Mouse (Mus musculus): ENCODE data around the gene Cep72. TPM values are rescaled to one million over a fixed set of nuclear protein-coding genes. Genes with fewer than 3 reads are reported as not detected.

Cep72 gene
- total and polyA plus RNA-seq, 3 experiments = 7.3 to 15.1 (median 9.3) TPM

DNA sequence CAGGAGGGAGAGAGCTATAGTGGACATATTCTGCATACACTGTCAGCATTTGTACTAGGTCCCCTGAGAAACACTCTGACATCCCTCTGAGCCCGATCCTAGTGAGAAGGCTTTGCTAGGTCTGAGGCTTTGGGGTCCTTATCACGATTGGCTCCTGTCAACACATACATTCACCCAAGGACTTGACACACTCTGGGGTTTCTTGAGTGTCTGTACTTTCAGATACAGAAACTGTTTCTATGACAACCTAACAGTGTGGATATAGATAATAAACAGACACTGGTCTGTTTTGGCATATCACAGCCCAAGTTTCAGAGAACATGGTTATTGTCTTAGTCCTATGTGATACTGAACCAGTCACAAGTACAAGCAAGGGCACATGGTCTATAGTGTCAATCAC, 71.3 kb downstream of the Cep72 start:
- no peak overlapping the region for H3K9ac ChIP-seq (ENCODE audit: insufficient read depth, low read depth)
- TF ChIP-seq USF1 (IDR thresholded peaks at IDR 0.05; ENCODE audit: low read depth, low read length) (no peak), POLR2AphosphoS2 (IDR thresholded peaks at IDR 0.05; ENCODE audit: low read depth, low read length) (no peak), MEF2A (IDR thresholded peaks at IDR 0.05; ENCODE audit: borderline replicate concordance, low read depth, low read length) (no peak), SMC3 (IDR thresholded peaks at IDR 0.05; ENCODE audit: low read depth, low read length) (no peak), JUN (IDR thresholded peaks at IDR 0.05; ENCODE audit: insufficient read depth, low read depth, low read length) (no peak)
- no peaks in the 10 kb centered on the region for H3K36me3 ChIP-seq (replicated peaks in 1 of 2; ENCODE audit: control insufficient read depth in 1 of 2, insufficient read depth in 1 of 2, low read length in 1 of 2)
- H3K27me3 ChIP-seq (replicated peaks) = no peaks in the 10 kb centered on the region
- H3K4me3 ChIP-seq (replicated peaks in 1 of 3; ENCODE audit: low read depth in 2 of 3, low read length in 2 of 3, poor library complexity in 1 of 3) = no peak overlapping the region
- H3K9me3 ChIP-seq (replicated peaks; ENCODE audit: low read length) = no peaks in the 10 kb centered on the region
- no peaks in the 10 kb centered on the region for H3K79me2 ChIP-seq (replicated peaks; ENCODE audit: control insufficient read depth, extremely low read depth, insufficient read depth, poor library complexity, severe bottlenecking)
- H3K27ac ChIP-seq (ENCODE audit: insufficient read depth, low read depth) = no peak overlapping the region
- 0 out of 4 replicates have a peak, but pooled peaks cover 0 to 3% of the 10 kb centered on the region in 2 experiments for H3K4me1 ChIP-seq (ENCODE audit: control insufficient read depth in 1 of 2, insufficient read depth in 2 of 2)
- H3K4me2 ChIP-seq (ENCODE audit: insufficient read depth, low read depth, poor library complexity, severe bottlenecking) = no peak overlapping the region
- dilution Hi-C loops (cut with MboI; ENCODE audit: extremely low pct_ligation_motif_present, extremely low pct_unique_long_range_greater_than_20kb, low sequenced_read_pairs) (no loop called here), in situ Hi-C loops (cut with MboI; ENCODE audit: low pct_ligation_motif_present, low pct_unique_long_range_greater_than_20kb, low sequenced_read_pairs) (no loop called here)
- DNase-seq (ENCODE audit: extremely low read depth) = no peak

GRCm38 (mm10) chr13:73990325-73990724, 71.8 kb downstream of the Cep72 start:
- no peak overlapping the region for H3K27ac ChIP-seq (ENCODE audit: insufficient read depth, low read depth)
- H3K4me2 ChIP-seq (ENCODE audit: insufficient read depth, low read depth, poor library complexity, severe bottlenecking) = no peak overlapping the region
- in situ Hi-C loops (cut with MboI; ENCODE audit: low pct_ligation_motif_present, low pct_unique_long_range_greater_than_20kb, low sequenced_read_pairs) = no loop called here
- no peak overlapping the region for H3K9ac ChIP-seq (ENCODE audit: insufficient read depth, low read depth)
- dilution Hi-C loops (cut with MboI; ENCODE audit: extremely low pct_ligation_motif_present, extremely low pct_unique_long_range_greater_than_20kb, low sequenced_read_pairs) = no loop called here
- H3K4me1 ChIP-seq (ENCODE audit: control insufficient read depth in 1 of 2, insufficient read depth in 2 of 2) = 0 out of 4 replicates have a peak, but pooled peaks cover 0 to 3% of the 10 kb centered on the region in 2 experiments
- TF ChIP-seq CHD2 (IDR thresholded peaks at IDR 0.05; ENCODE audit: low read length) (no peak), NELFE (IDR thresholded peaks at IDR 0.05; ENCODE audit: low read depth, low read length) (no peak), USF2 (conservative IDR thresholded peaks at IDR 0.05; ENCODE audit: low read depth, low read length) (no peak), ELF1 (IDR thresholded peaks at IDR 0.05; ENCODE audit: low read depth, low read length) (no peak), POLR2A (IDR thresholded peaks at IDR 0.05; ENCODE audit: low read depth, low read length) (no peak), ZC3H11A (IDR thresholded peaks at IDR 0.05; ENCODE audit: low read depth, low read length) (no peak), PAX5 (IDR thresholded peaks at IDR 0.05; ENCODE audit: low read length) (no peak), ETS1 (conservative IDR thresholded peaks at IDR 0.05; ENCODE audit: low read depth, low read length) (no peak), JUND (conservative IDR thresholded peaks at IDR 0.05; ENCODE audit: low read depth, low read length) (no peak), SMC3 (IDR thresholded peaks at IDR 0.05; ENCODE audit: low read depth, low read length) (no peak), GABPA (IDR thresholded peaks at IDR 0.05; ENCODE audit: insufficient replicate concordance, low read depth, low read length) (no peak)
- H3K36me3 ChIP-seq (replicated peaks in 1 of 2; ENCODE audit: control insufficient read depth in 1 of 2, insufficient read depth in 1 of 2, low read length in 1 of 2) = no peaks in the 10 kb centered on the region
- no peak overlapping the region for H3K4me3 ChIP-seq (replicated peaks in 1 of 3; ENCODE audit: low read depth in 2 of 3, low read length in 2 of 3, poor library complexity in 1 of 3)
- no peaks in the 10 kb centered on the region for H3K27me3 ChIP-seq (replicated peaks)
- no peaks in the 10 kb centered on the region for H3K9me3 ChIP-seq (replicated peaks; ENCODE audit: low read length)
- no peaks in the 10 kb centered on the region for H3K79me2 ChIP-seq (replicated peaks; ENCODE audit: control insufficient read depth, extremely low read depth, insufficient read depth, poor library complexity, severe bottlenecking)
- DNase-seq (ENCODE audit: extremely low read depth) = no peak

Other genes starting within 250 kb of the Cep72 start
- gene Nkd2, start 214.7 kb downstream of the Cep72 start, total RNA-seq (2012; rRNA removed) = not detected in 2 replicates
- gene Nkd2, start 214.7 kb downstream of the Cep72 start, total RNA-seq (2014; rRNA removed) = not detected in 2 replicates
- gene Nkd2, start 214.7 kb downstream of the Cep72 start, polyA plus RNA-seq (2012; ENCODE audit: insufficient read length, low read depth) = not detected in 2 replicates
- gene Trip13, start 124.5 kb downstream of the Cep72 start, total RNA-seq (2012; rRNA removed) = 42.3 and 55.6 TPM in 2 replicates
- 94.5 and 100 TPM in 2 replicates for gene Trip13, start 124.5 kb downstream of the Cep72 start, total RNA-seq (2014; rRNA removed)
- gene Trip13, start 124.5 kb downstream of the Cep72 start, polyA plus RNA-seq (2012; ENCODE audit: insufficient read length, low read depth) = 87.0 and 93.2 TPM in 2 replicates
- gene Brd9, start 124.5 kb downstream of the Cep72 start, total RNA-seq (2012; rRNA removed) = 28.0 and 30.6 TPM in 2 replicates
- 32.5 and 38.7 TPM in 2 replicates for gene Brd9, start 124.5 kb downstream of the Cep72 start, total RNA-seq (2014; rRNA removed)
- gene Brd9, start 124.5 kb downstream of the Cep72 start, polyA plus RNA-seq (2012; ENCODE audit: insufficient read length, low read depth) = 43.4 and 62.0 TPM in 2 replicates
- gene Zdhhc11, start 98.4 kb downstream of the Cep72 start, total RNA-seq (2012; rRNA removed) = not detected in 2 replicates
- not detected in 2 replicates for gene Zdhhc11, start 98.4 kb downstream of the Cep72 start, total RNA-seq (2014; rRNA removed)
- gene Zdhhc11, start 98.4 kb downstream of the Cep72 start, polyA plus RNA-seq (2012; ENCODE audit: insufficient read length, low read depth) = not detected in 2 replicates
- 0.04 and 0.08 TPM in 2 replicates for gene Tppp, start 52.9 kb downstream of the Cep72 start, total RNA-seq (2012; rRNA removed)
- gene Tppp, start 52.9 kb downstream of the Cep72 start, total RNA-seq (2014; rRNA removed) = 0.05 and 0.11 TPM in 2 replicates
- not detected in 2 replicates for gene Tppp, start 52.9 kb downstream of the Cep72 start, polyA plus RNA-seq (2012; ENCODE audit: insufficient read length, low read depth)
- gene Slc9a3, start 59.2 kb upstream of the Cep72 start, total RNA-seq (2012; rRNA removed) = not detected in 2 replicates
- not detected in 2 replicates for gene Slc9a3, start 59.2 kb upstream of the Cep72 start, total RNA-seq (2014; rRNA removed)
- gene Slc9a3, start 59.2 kb upstream of the Cep72 start, polyA plus RNA-seq (2012; ENCODE audit: insufficient read length, low read depth) = not detected in 2 replicates
- 23.3 and 27.7 TPM in 2 replicates for gene Exoc3, start 146.4 kb upstream of the Cep72 start, total RNA-seq (2012; rRNA removed)
- gene Exoc3, start 146.4 kb upstream of the Cep72 start, total RNA-seq (2014; rRNA removed) = 26.5 and 27.3 TPM in 2 replicates
- 28.9 and 40.1 TPM in 2 replicates for gene Exoc3, start 146.4 kb upstream of the Cep72 start, polyA plus RNA-seq (2012; ENCODE audit: insufficient read length, low read depth)
- gene Ahrr, start 230.0 kb upstream of the Cep72 start, total RNA-seq (2012; rRNA removed) = 0.84 and 1.0 TPM in 2 replicates
- 1.0 and 1.2 TPM in 2 replicates for gene Ahrr, start 230.0 kb upstream of the Cep72 start, total RNA-seq (2014; rRNA removed)
- gene Ahrr, start 230.0 kb upstream of the Cep72 start, polyA plus RNA-seq (2012; ENCODE audit: insufficient read length, low read depth) = 0.90 and 1.0 TPM in 2 replicates